Mouse (Mus musculus): ENCODE measurements at regions not wholly inside any gene's neighbourhood (a gene's known extent, or its start where the extent isn't known, plus 50 kb on each side); places are given as distances from the start of the nearest gene placed in this dataset.
A peak's percentile ranks its signal among the peaks of the same experiment; 100 is the strongest.

GRCm38 (mm10) chr15:6080714-6081635 is 218.6 kb upstream of the Dab2 start:
- TF ChIP-seq CTCF (IDR thresholded peaks at IDR 0.05; ENCODE audit: low read depth, low read length), result peak; percentile 64; the same call in 1 of the 2 replicates
- TF ChIP-seq POLR2A (IDR thresholded peaks at IDR 0.05; ENCODE audit: extremely low read depth, insufficient read depth, low read length), result no peak
